Mouse (Mus musculus) embryonic fibroblast, embryonic 13.5 days (primary cell): ENCODE results near the gene Ldb1.

Source experiments
- CTCF ChIP-seq: IDR thresholded peaks from 2 replicates; pipeline ENCODE4 v1.5.1; 2011; ENCODE audit warnings: mild to moderate bottlenecking, control low read depth, low read length, moderate library complexity, borderline replicate concordance; ENCODE audit not compliant: insufficient read depth
- POLR2A ChIP-seq: IDR thresholded peaks from 2 replicates; pipeline ENCODE4 v1.6.1; 2011; ENCODE audit warnings: low read depth, mild to moderate bottlenecking, control low read depth, low read length, moderate library complexity

DNA sequence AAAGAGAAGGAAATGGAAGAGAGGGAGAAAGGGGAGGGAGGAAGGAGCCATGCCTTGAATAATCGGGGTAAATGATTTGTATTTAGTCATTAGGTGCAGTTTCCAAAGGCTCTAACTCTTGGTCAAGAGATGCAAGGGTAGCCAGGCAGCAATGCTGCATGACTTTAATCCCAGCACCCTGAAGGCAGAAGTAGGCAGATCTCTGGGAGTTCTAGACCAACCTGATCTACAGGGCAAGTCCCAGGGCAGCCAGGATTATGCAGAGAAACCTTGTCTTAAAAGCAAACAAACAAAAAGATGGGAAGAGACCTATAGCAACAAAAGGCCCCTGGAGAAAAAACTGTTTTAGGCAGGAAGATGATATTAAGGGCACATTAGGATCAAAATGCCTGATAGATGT, 45.6 kb downstream of the Ldb1 start:
- TF ChIP-seq CTCF (no peak), POLR2A (no peak)
